Mouse (Mus musculus) embryonic stem cell, embryonic (primary cell): ENCODE measurements at regions not wholly inside any gene's neighbourhood (a gene's known extent, or its start where the extent isn't known, plus 50 kb on each side); places are given as distances from the start of the nearest gene placed in this dataset.
"Not testable (repeated sequence)": the region's sequence is repeated elsewhere in the genome, so short reads cannot be mapped to it uniquely, and the experiment has no call there.

Experiments used
- CTCF ChIA-PET, 4 experiments: fragments of 300-600 bp in 2 of 4; fragments of 350-600 bp in 2 of 4; sonication (Branson Sonifier 250); formaldehyde crosslinking; loops; one replicate each; lab custom pipeline; 2022; ENCODE audit warnings: inconsistent platforms in 2 of 4; lab: Charles Lee
- POLR2A ChIA-PET, 4 experiments: fragments of 300-600 bp in 2 of 4; fragments of 350-600 bp in 2 of 4; sonication (Branson Sonifier 250); formaldehyde crosslinking; loops; one replicate each; lab custom pipeline; 2022; ENCODE audit warnings: antibody characterized with exemption in 4 of 4, inconsistent platforms in 1 of 4; lab: Charles Lee

DNA sequence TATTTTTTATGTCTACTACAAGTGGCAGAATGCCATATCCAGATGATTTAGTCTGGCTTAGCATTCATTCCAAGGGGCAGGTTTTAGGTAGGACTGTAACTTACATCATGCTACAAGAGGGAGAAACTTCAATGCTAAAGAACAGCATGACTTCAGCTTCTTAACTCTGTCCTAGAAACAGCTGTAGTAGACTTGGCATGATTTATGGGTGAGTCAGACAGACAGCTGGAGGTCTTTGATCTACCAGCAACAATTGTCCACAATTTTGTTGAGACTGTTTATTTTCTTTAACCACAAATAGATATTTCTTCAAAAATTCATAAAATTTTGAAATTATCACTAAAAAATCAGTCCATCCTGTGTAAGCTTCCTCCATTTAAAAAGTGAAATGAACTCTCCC lies 781.7 kb upstream of the Man1a start:
- ChIA-PET CTCF (no interaction called here), POLR2A (no interaction called here)

DNA sequence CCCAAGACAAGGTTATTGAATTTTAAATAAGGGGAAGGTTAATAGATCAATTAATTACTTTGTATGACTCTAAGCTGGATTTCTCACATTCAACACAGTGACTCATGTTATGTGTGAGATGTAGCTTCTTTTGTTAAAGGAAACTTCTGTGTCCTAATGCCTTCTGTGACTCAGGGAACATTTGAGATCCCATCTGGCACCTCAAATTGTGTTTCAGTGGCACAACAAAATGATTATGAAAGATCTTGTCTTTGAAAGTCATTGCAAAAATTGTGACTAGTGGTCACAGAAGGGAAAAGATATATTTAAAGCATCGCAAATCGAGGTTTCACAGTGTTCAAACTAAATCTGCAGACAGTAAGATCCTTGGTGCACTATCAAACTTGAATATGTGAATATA lies 765.2 kb upstream of the Man1a start:
- ChIA-PET POLR2A (no interaction called here), CTCF (no interaction called here)

DNA sequence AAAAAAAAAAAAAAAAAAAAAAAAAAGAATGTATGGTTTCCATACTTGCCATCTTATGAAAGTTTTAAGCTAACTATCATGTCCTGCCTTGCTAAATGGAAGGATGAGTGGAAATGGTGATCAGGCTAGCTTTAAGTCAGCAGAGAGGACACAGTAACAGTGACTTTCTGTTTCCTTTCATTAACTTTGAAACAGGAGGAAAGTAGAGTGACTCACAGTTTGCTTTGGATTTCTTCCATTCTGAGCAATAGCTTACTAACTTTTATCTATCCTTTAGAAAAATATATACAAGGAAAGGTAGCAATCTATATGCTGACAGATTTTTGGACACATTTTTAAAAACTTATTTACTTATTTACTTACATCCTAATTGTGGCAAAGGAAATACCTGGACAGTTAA lies 762.6 kb upstream of the Man1a start:
- ChIA-PET POLR2A (no interaction called here), CTCF (no interaction called here)

DNA sequence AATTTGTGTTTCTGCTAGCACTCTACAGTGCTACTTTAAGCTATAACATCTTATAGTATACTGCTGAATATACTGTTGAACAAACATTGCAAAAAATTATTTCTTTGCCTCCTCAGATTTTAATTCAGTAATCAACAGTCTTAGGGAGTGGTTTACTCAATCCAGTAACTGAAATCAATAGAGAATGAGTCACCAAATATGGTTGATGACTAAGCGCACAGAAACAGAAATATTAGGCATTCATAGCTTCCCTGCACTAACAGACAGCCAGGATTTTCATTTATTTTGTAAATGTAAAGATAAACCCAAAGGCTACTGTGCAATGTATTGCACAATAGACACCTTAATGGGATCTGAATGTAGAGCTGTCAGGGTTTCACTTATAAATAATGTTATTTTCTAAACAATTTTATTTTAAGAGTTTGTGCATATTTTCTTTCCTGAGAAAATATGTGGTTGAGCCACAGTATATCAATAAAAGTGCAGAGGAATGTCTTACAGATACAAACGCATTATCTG lies 738.3 kb upstream of the Man1a start:
- CTCF ChIA-PET = no interaction called here
- POLR2A ChIA-PET = no interaction called here

DNA sequence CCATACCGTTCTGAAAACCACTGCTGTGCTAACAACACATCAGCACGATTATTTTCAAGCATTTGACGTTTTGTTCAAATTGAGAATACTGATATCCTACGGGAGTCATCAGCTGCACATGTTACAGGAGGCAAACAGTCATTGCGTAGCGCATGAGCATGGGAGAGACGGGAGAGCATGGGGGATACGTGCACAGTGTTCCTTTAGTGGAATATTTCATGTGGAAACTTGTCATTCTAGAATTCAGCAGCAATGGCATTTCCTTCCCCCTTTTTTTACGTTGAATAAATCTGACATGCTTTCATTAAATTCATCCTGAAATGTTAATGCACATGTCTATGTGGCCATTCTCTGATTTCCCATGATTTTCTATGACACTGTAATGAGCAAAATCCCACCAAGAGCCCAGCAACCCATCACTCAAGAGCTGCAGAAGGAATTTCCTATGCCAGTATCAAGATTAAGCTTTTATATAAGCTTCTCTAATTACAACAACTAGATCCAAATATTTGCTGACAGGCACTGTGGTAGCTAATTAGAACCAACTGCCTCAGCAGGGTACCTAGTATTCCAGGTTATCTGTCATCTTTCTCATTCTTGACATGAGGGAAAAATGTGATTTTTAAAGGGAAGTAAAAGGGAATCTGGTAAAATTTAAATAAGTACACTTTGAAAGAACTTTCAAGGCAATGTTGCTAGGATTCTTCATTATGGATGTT lies 723.2 kb upstream of the Man1a start:
- ChIA-PET POLR2A (no interaction called here), CTCF (no interaction called here)

DNA sequence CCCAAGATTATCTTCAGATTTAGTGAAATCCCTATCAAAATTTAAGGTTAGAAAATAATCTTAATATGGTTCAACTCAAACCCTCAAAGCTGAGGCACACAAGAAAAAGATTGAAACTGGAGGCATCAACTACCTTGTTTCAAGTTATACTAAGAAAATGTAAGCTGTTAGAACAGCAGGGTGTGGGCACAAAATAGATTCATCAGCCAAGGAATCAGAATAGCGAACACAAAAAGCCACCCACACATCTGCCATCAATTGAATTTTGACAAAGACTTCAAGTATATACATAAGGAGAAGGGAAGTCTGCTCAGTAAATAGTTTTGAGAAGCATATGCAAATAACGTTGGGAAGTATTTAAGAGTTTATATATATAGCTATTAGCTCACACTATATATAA lies 720.9 kb upstream of the Man1a start:
- ChIA-PET POLR2A (no interaction called here), CTCF (no interaction called here)

DNA sequence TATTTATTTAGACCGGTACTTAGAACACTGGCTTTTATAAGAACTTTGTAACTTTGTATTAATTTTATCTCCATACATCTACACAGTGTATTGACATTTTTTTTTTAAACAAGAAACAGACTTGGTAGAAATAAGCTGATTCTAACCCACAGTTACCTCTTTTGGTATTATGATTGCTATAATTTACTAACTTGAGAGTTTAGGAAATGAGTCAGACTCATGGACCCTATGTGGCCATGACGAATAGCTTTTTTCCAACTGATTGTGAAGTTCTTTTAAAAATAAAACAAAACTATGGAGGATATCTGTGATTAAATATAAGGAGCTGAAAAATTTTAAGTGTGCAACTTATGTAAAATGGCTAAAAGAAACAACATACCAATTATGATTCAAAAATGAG lies 684.7 kb upstream of the Man1a start:
- POLR2A ChIA-PET = interaction anchor here in 1 of 4 experiments (0.6 kb wide), 1 partner anchor 53 kb away, joined by 5 read pairs; no protein-coding TSS in a partner anchor
- CTCF ChIA-PET = no interaction called here

DNA sequence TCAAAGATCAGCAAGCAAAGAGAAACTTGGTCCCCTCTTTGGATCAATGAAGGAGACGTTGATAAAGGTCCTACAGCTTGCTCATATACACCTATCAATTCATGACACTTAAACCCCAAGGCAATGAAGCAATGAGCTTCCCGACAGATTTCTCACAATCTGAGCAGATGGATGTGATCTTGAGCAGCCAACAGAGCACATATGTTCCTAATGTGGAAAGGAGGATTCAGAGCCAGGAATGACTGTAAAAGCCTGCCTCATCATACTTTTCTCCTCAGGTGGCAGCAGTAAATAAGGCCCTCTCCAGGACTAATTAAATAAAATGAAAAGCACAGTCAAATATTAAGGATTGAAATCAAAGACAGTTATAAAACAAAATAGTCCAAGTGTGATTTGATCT lies 672.8 kb upstream of the Man1a start:
- ChIA-PET CTCF (no interaction called here), POLR2A (no interaction called here)

DNA sequence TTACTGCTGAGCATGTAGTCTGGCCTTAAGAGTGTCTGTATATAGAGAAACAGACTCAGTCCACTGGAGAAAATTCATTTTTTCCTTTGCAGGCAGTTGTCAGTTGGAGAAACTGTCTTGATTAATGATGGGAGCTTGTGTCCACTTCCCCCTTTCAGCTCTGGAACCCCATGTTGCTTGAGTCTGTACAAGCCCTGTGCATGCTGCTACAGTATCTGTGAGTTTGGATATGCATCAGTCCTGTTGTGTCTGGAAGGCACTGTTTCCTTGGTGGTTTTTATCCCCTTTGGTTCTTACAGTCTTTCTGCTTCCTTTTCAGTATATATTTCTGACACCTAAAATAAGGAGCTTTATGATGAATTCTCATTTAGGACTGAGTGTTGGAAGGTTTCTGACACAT lies 660.7 kb upstream of the Man1a start:
- CTCF ChIA-PET = no interaction called here
- POLR2A ChIA-PET = no interaction called here

DNA sequence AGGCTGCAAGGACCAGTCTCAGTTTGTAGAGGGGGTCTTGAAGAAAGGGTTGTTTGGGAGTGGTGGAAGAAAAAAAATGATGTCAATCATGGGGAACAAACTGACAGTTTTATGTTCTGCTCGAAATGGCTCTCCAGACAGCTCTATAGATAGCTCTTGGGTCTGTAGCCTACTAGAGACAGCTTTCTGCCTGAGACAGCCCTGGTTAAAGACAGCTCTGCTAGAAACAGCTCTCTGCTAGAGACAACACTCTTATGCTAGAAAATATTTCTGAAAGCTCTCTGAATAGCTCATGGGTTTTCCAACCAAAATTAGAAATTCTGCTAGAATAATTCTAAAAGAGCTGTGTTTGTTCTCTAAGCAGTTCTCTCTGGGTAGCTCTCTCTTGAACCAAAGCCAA lies 636.3 kb upstream of the Man1a start:
- CTCF ChIA-PET = no interaction called here
- POLR2A ChIA-PET = no interaction called here

DNA sequence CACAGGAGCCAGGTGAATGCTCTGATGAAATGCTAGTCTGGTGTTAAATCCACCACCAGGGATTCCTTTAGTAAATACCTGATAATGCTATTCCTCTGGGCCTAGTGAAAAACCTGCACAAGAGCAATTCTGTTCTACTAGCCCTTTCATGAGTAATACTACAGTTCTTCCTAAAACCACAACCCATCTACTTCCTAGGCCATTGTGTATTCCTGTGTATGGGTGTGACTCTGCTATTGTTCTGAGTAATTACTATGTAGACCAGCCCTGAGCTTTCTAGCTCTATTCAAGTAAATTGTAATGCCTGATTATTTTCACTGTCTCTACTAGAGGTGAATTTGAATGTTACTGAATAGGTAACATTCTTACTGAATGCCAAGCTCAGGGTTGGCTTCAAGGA lies 591.4 kb upstream of the Man1a start:
- POLR2A ChIA-PET, CTCF ChIA-PET: not testable (repeated sequence)
